Mouse (Mus musculus) bone marrow, adult 2 months (tissue): ENCODE results near the gene C1ql4. TPM values are rescaled to one million over a fixed set of nuclear protein-coding genes. Genes with fewer than 3 reads are reported as not detected.

Experiments used
- H3K27ac ChIP-seq: fragments of 200-500 bp; 2 replicates; pipeline ENCODE4 v1.5.1; 2012; ENCODE audit warnings: low read depth, mild to moderate bottlenecking, control low read depth, inconsistent platforms, low read length; ENCODE audit not compliant: control insufficient read depth, poor library complexity, insufficient read depth
- H3K4me1 ChIP-seq: fragments of 200-500 bp; 2 replicates; pipeline ENCODE4 v1.6.1; 2011; ENCODE audit warnings: low read length; ENCODE audit not compliant: control insufficient read depth, insufficient read depth
- H3K4me3 ChIP-seq: fragments of 200-500 bp; replicated peaks from 2 replicates; pipeline ENCODE3; 2011; ENCODE audit warnings: mild to moderate bottlenecking, low read depth, low read length, control low read depth; ENCODE audit not compliant: control insufficient read depth
- CTCF ChIP-seq: fragments of 200-500 bp; IDR thresholded peaks from 2 replicates; pipeline ENCODE4 v1.5.1; 2011; ENCODE audit warnings: low read length, control low read depth; ENCODE audit not compliant: control insufficient read depth, insufficient read depth
- POLR2A ChIP-seq: fragments of 200-500 bp; IDR thresholded peaks from 2 replicates; pipeline ENCODE4 v1.6.1; 2011; ENCODE audit warnings: low read depth, mild to moderate bottlenecking, control low read depth, low read length, borderline replicate concordance; ENCODE audit not compliant: control insufficient read depth
- WGBS: fragments of 180-500 bp; shearing (Covaris S2); methylation state at CpG from one replicate; pipeline ENCODE4 v1.1.7; 2018; 5-methylcytosine and 5-hydroxymethylcytosine counted together
- polyA plus RNA-seq: library from polyadenylated mRNA; stranded (reverse); fragments of >200 nt; gene quantifications from 2 replicates; pipeline ENCODE4 v1.2.4, GENCODE M21; 2011; ENCODE audit warnings: low replicate concordance; ENCODE audit not compliant: missing spikeins, insufficient read depth, insufficient read length

Gene C1ql4
- polyA plus RNA-seq, 1 experiment = 2.4 TPM

- TF ChIP-seq CTCF (no peak), POLR2A (no peak)
- H3K27ac ChIP-seq = no peak overlapping the region
- 94% methylated on average over 8 of the region's 8 CpGs for WGBS
- H3K4me3 ChIP-seq = no peak overlapping the region
- H3K4me1 ChIP-seq = no peaks in the 10 kb centered on the region; the same call in none of the 2 replicates
Measured at GRCm38 (mm10) chr15:99036249-99036905, 51.2 kb downstream of the C1ql4 start.

- Histone ChIP-seq H3K27ac (no peak overlapping the region), H3K4me3 (no peak overlapping the region), H3K4me1 (no peaks in the 10 kb centered on the region; the same call in none of the 2 replicates)
- no peak for TF ChIP-seq POLR2A
- TF ChIP-seq CTCF = no peak
- 94% methylated on average over 4 of the region's 4 CpGs for WGBS
Measured at GRCm38 (mm10) chr15:99035431-99035830, 52.2 kb downstream of the C1ql4 start.

Other genes with a start within 250 kb of the C1ql4 start
- gene Kmt2d, start 216.6 kb downstream of the C1ql4 start, polyA plus RNA-seq = 67.1 and 105 TPM in 2 replicates
- gene Rhebl1, start 193.3 kb downstream of the C1ql4 start, polyA plus RNA-seq = 9.6 and 9.8 TPM in 2 replicates
- 0.60 TPM in 1 of 2 replicates, not detected in the other for gene Dhh, start 189.3 kb downstream of the C1ql4 start, polyA plus RNA-seq
- gene Lmbr1l, start 169.6 kb downstream of the C1ql4 start, polyA plus RNA-seq = 32.7 and 73.3 TPM in 2 replicates
- gene Tuba1b, start 153.3 kb downstream of the C1ql4 start, polyA plus RNA-seq = 812 and 942 TPM in 2 replicates
- gene Gm49450, start 134.3 kb downstream of the C1ql4 start, polyA plus RNA-seq = not detected in 2 replicates
- 22.2 and 97.6 TPM in 2 replicates for gene Tuba1a, start 134.1 kb downstream of the C1ql4 start, polyA plus RNA-seq
- gene Tuba1c, start 57.9 kb downstream of the C1ql4 start, polyA plus RNA-seq = 168 and 176 TPM in 2 replicates
- not detected in 2 replicates for gene Prph, start 32.6 kb downstream of the C1ql4 start, polyA plus RNA-seq
- 94.5 and 103 TPM in 2 replicates for gene Troap, start 13.2 kb downstream of the C1ql4 start, polyA plus RNA-seq
- 1.6 TPM in 1 of 2 replicates, not detected in the other for gene Dnajc22, start 5.4 kb upstream of the C1ql4 start, polyA plus RNA-seq
- gene Spats2, start 38.1 kb upstream of the C1ql4 start, polyA plus RNA-seq = 0.52 and 2.5 TPM in 2 replicates
- 0.47 TPM in 1 of 2 replicates, not detected in the other for gene Kcnh3, start 137.0 kb upstream of the C1ql4 start, polyA plus RNA-seq
- gene Mcrs1, start 164.1 kb upstream of the C1ql4 start, polyA plus RNA-seq = 31.9 and 39.0 TPM in 2 replicates
- 7.9 and 16.0 TPM in 2 replicates for gene Prpf40b, start 207.3 kb upstream of the C1ql4 start, polyA plus RNA-seq
- not detected in 2 replicates for gene Fam186b, start 208.1 kb upstream of the C1ql4 start, polyA plus RNA-seq